Mouse (Mus musculus): ENCODE results near the gene Angptl8.
"Not testable (repeated sequence)": the region's sequence is repeated elsewhere in the genome, so short reads cannot be mapped to it uniquely, and the experiment has no call there.

Gene Angptl8

GRCm38 (mm10) chr9:21835258-21835912 is at the start of gene Angptl8:
Angptl8 (plus strand) TSS chr9:21835510.
- DNase-seq, result peak; percentile 86

GRCm38 (mm10) chr9:21786309-21786708 is 49.0 kb upstream of the Angptl8 start:
- not testable (repeated sequence) for DNase-seq

GRCm38 (mm10) chr9:21786906-21787305 is 48.4 kb upstream of the Angptl8 start:
- peak; percentile 69 for DNase-seq

- DNase-seq, result no peak
Measured at GRCm38 (mm10) chr9:21787654-21788053, 47.7 kb upstream of the Angptl8 start.

- no peak for DNase-seq
Measured at GRCm38 (mm10) chr9:21788234-21788633, 47.1 kb upstream of the Angptl8 start.

GRCm38 (mm10) chr9:21791861-21792260 is 43.4 kb upstream of the Angptl8 start:
- peak; percentile 84 for DNase-seq

- peak; percentile 63 for DNase-seq
Measured at GRCm38 (mm10) chr9:21792644-21793043, 42.7 kb upstream of the Angptl8 start.

- DNase-seq, result not testable (repeated sequence)
Measured at GRCm38 (mm10) chr9:21793507-21793906, 41.8 kb upstream of the Angptl8 start.

- no peak for DNase-seq
Measured at GRCm38 (mm10) chr9:21794344-21794834, 40.9 kb upstream of the Angptl8 start.

GRCm38 (mm10) chr9:21794925-21795324 is 40.4 kb upstream of the Angptl8 start:
- DNase-seq, result no peak

- DNase-seq, result no peak
Measured at GRCm38 (mm10) chr9:21795579-21795978, 39.7 kb upstream of the Angptl8 start.

- DNase-seq, result peak; percentile 45
Measured at GRCm38 (mm10) chr9:21796259-21796658, 39.1 kb upstream of the Angptl8 start.

GRCm38 (mm10) chr9:21796919-21797318 is 38.4 kb upstream of the Angptl8 start:
- no peak for DNase-seq

GRCm38 (mm10) chr9:21797921-21798344 is 37.4 kb upstream of the Angptl8 start:
- DNase-seq, result peak; percentile 85

GRCm38 (mm10) chr9:21798345-21799009 is 36.8 kb upstream of the Angptl8 start, which contains the start of gene Kank2:
Kank2 (minus strand) TSS chr9:21798744.
- DNase-seq, result peak; percentile 93

GRCm38 (mm10) chr9:21799010-21799350 is 36.3 kb upstream of the Angptl8 start:
- no peak for DNase-seq

- no peak for DNase-seq
Measured at GRCm38 (mm10) chr9:21801121-21801520, 34.2 kb upstream of the Angptl8 start.

- DNase-seq, result no peak
Measured at GRCm38 (mm10) chr9:21801591-21801990, 33.7 kb upstream of the Angptl8 start.

GRCm38 (mm10) chr9:21803986-21804644 is 31.2 kb upstream of the Angptl8 start:
- peak; percentile 84 for DNase-seq

- DNase-seq, result no peak
Measured at GRCm38 (mm10) chr9:21806363-21806762, 28.9 kb upstream of the Angptl8 start.

GRCm38 (mm10) chr9:21806976-21807375 is 28.3 kb upstream of the Angptl8 start:
- DNase-seq, result no peak

GRCm38 (mm10) chr9:21808561-21808960 is 26.7 kb upstream of the Angptl8 start:
- no peak for DNase-seq

GRCm38 (mm10) chr9:21811170-21811569 is 24.1 kb upstream of the Angptl8 start:
- no peak for DNase-seq

Data from kidney, postnatal 14 days (tissue).